ENCODE assay signal across 9 mouse cellular contexts in genomic region chr5:135460152-135460832, GRCm38 (mm10).
DNase-seq lines count a peak whose midpoint lies in the region; ATAC-seq and TF ChIP-seq lines count a peak whose summit lies in the region.
"Had no signal": no experiment of that assay in that cellular context is flagged by ENCODE, and none has a peak within 500 bp of the region (broad histone marks: within the 10 kb centered on the region; RNA-seq: fewer than 3 reads in every experiment).

No protein-coding gene starts in this region.

- peaks cover 3% of the 10 kb centered on the region for H3K4me1 ChIP-seq in cerebellum, adult 2 months (ENCODE audit: control insufficient read depth, insufficient read depth, low read length)
- H3K4me1 ChIP-seq: midbrain, embryonic 12.5 days had no signal

- no peak overlapping the region for H3K4me3 ChIP-seq in cerebellum, adult 2 months (replicated peaks; ENCODE audit: insufficient read depth, low read depth, low read length)
- H3K4me3 ChIP-seq: midbrain, embryonic 12.5 days had no signal

- WGBS in cerebellum, adult 2 months: 25% methylated on average over 12 of the region's 12 CpGs

- peak overlapping the region; percentile 13; the same call in 1 of the 2 replicates for H3K27ac ChIP-seq in cerebellum, adult 2 months (ENCODE audit: insufficient read depth, low read length)
- H3K27ac ChIP-seq: midbrain, embryonic 12.5 days had no signal

- H3K27me3 ChIP-seq in cerebellum, adult 2 months (ENCODE audit: control insufficient read depth, insufficient read depth, low read length): no peaks in the 10 kb centered on the region
- H3K27me3 ChIP-seq: midbrain, embryonic 12.5 days had no signal

- no peak for TF ChIP-seq CTCF in cerebellum, adult 2 months (IDR thresholded peaks at IDR 0.05; ENCODE audit: borderline replicate concordance, insufficient read depth, low read depth, low read length)

- TF ChIP-seq POLR2A in cerebellum, adult 2 months (IDR thresholded peaks at IDR 0.05; ENCODE audit: borderline replicate concordance, insufficient read depth, low read length): no peak

- no peak for ATAC-seq in inflammation-experienced regulatory T-cells, adult 6 months
- ATAC-seq in megakaryocyte-erythroid progenitor cell, adult 5-6 weeks (replicated peaks; ENCODE audit: low FRiP score, low TSS enrichment, poor library complexity, severe bottlenecking): no peak

- peak; percentile 47 for DNase-seq in adrenal gland, postnatal 10 days
- peak; percentile 41 to 60 for DNase-seq in cerebellum, adult 2 months
- DNase-seq in frontal cortex, adult 2 months (ENCODE audit: extremely low spot score in 1 of 2, low spot score in 1 of 2): peak; percentile 28 to 52
- peak; percentile 45 for DNase-seq in heart, postnatal 4 days
- DNase-seq in layer of hippocampus, postnatal 25 days (ENCODE audit: extremely low spot score in 1 of 2, low spot score in 1 of 2): peak; percentile 19 to 22
- DNase-seq in lung, postnatal 25 days (ENCODE audit: low spot score): peak; percentile 70
